Mouse (Mus musculus): ENCODE data around the gene Gabarap.

The Gabarap gene

GRCm38 (mm10) chr11:69999666-70000065 is 8.7 kb downstream of the Gabarap start:
- 76% methylated on average over 8 of the region's 8 CpGs for WGBS

- WGBS = 0% methylated on average over 48 of the region's 48 CpGs
Measured at GRCm38 (mm10) chr11:70000396-70000898, 9.5 kb downstream of the Gabarap start, which contains the start of gene Dvl2. Gene Dvl2 (plus strand): TSS chr11:70000595.

- 6% methylated on average over 8 of the region's 8 CpGs for WGBS
Measured at GRCm38 (mm10) chr11:70001159-70001558, 10.2 kb downstream of the Gabarap start.

DNA sequence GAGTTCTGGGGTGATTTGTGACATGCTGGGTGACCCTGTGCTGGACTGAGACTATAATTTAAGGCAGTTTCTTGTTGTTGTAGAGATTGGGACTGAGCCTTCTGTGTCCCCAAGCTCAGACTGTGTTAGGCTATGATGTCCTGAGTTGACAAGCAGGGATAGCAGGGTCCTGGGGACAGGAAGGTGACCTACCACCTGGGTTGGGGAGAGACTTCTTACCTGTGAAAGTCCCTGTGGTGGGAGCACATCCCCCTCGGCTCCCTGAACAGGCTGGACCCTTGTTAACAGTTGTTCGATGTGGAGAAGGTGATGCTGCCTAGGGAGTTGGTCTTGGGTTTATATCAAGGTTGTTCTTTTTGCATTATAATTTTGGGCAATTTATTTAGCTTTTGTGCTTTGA is 11.5 kb downstream of the Gabarap start:
- WGBS = 86% methylated on average over 2 of the region's 2 CpGs

GRCm38 (mm10) chr11:70005521-70005920 is 14.6 kb downstream of the Gabarap start:
- 55% methylated on average over 5 of the region's 5 CpGs for WGBS

DNA sequence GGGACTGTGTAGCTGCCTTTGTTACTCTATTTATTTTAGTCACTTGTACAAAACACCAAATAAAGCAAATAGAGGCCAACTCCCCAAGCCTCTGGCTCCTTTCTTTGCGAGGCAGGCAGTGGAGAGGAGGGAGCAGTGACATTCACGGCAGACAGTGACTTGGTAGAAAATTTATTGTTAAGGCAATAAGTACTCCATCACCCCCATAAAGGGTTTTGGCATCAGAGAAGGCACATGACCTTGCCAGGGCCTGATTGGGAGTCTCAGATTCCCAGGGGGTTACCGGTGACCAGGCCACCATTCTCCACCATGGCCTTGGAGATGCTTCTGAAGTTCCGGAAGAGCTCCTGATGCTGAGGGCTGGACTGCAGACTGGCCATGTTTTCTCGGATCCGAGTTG is 19.1 kb downstream of the Gabarap start:
- 82% methylated on average over 6 of the region's 6 CpGs for WGBS

DNA sequence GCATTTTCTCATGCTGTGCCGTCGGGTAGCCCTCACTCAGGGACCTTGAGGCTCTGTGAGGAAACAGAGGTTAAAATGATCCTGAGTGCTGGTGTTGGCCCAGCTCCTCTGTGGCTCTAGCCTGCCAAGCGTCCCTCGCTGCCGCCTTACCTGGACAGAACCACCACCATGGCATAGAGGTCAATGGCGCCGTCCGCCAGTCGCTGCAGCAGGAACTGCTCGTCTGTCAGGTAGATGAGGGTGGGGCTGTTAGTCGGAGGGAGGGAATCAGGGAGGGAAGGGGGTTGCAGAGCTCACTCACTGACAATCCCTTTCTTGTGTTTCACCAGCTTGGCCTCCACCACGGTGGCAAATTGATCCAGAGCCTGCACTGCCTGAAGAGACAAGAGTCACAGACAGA is 19.6 kb downstream of the Gabarap start:
- 84% methylated on average over 12 of the region's 12 CpGs for WGBS

GRCm38 (mm10) chr11:70010961-70011360 is 20.0 kb downstream of the Gabarap start:
- 79% methylated on average over 10 of the region's 10 CpGs for WGBS

- 65% methylated on average over 9 of the region's 9 CpGs for WGBS
Measured at GRCm38 (mm10) chr11:70012931-70013330, 22.0 kb downstream of the Gabarap start.

GRCm38 (mm10) chr11:70013408-70013807 is 22.5 kb downstream of the Gabarap start:
- WGBS = 77% methylated on average over 3 of the region's 3 CpGs

GRCm38 (mm10) chr11:70014051-70014450 is 23.1 kb downstream of the Gabarap start:
- 65% methylated on average over 5 of the region's 5 CpGs for WGBS

DNA sequence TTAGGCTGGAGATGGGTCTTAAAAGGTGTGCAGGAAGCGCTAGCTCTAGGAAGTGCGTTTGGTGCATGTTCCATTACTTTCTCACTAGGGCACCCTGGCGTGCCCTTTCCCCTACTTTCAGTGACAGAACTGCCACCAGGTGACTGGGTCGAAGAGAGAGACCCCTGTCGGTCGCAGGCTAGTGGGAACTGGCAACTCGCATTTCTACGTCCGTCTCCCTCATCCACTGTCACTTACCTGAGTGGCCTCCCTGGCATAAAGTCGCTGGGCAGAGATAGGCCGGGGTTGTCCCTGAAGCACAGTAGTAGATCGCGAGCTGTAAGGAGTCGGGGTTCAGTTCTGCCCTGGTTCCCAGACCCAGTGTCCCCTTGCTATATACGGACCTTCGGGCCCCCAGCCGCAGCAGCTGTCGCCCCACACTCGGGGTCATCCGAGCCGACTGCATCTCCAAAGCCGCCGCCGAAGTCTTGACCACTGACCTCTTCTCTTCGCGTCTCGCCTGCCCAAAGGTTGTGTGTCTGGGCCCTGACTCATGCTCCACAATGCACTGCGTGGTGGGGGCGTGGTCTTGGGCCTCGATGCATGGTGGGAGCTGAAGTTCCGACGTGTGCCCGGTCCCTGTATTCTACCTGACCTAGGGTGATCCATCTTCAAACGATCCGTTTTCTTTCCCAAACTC is 24.1 kb downstream of the Gabarap start, which contains the start of gene Acadvl:
Acadvl (minus strand) TSS at position 532 of the 679 bp plus-strand sequence.
- 2% methylated on average over 35 of the region's 35 CpGs for WGBS

GRCm38 (mm10) chr11:70015677-70016076 is 24.7 kb downstream of the Gabarap start:
- 64% methylated on average over 6 of the region's 6 CpGs for WGBS

DNA sequence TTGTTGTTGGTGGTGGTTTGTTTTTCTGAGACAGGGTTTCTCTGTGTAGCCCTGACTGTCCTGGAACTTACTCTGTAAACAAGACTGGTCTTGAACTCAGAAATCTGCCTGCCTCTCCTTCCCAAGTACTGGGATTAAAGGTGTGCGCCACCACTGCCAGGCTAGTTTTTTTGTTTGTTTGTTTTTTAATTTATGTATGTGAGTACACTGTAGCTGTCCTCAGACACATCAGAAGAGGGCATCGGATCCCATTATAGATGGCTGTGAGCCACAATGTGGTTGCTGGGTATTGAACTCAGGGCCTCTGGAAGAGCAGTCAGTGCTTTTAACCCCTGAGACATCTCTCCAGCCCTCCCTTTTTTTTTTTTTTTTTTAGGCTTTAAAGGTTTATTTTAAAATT is 25.2 kb downstream of the Gabarap start:
- WGBS = 62% methylated on average over 2 of the region's 2 CpGs

DNA sequence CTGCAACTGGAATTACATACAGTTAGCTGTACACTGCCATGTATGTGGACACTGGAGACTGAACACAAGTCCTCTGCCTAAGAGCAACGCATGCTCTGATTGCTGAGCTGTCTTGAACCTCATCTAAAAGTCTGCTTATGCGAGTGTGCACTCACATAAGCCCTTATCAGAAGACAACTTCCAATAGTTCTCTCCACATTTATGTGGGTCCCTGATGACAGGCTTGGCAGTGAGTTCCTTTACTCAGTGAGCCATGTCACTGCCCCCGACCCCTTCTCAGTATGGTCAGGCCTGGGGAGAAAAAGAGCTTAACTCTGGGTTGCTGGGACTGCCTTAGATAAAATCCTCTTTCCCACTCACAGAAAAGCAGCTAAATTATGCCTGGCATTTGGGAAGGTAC is 25.7 kb downstream of the Gabarap start, which contains the start of gene Dlg4:
Dlg4 (plus strand) TSS at position 274 of the 400 bp plus-strand sequence.
- WGBS = 79% methylated on average over 3 of the region's 3 CpGs

- 41% methylated on average over 7 of the region's 7 CpGs for WGBS
Measured at GRCm38 (mm10) chr11:70017199-70017767, 26.3 kb downstream of the Gabarap start.

DNA sequence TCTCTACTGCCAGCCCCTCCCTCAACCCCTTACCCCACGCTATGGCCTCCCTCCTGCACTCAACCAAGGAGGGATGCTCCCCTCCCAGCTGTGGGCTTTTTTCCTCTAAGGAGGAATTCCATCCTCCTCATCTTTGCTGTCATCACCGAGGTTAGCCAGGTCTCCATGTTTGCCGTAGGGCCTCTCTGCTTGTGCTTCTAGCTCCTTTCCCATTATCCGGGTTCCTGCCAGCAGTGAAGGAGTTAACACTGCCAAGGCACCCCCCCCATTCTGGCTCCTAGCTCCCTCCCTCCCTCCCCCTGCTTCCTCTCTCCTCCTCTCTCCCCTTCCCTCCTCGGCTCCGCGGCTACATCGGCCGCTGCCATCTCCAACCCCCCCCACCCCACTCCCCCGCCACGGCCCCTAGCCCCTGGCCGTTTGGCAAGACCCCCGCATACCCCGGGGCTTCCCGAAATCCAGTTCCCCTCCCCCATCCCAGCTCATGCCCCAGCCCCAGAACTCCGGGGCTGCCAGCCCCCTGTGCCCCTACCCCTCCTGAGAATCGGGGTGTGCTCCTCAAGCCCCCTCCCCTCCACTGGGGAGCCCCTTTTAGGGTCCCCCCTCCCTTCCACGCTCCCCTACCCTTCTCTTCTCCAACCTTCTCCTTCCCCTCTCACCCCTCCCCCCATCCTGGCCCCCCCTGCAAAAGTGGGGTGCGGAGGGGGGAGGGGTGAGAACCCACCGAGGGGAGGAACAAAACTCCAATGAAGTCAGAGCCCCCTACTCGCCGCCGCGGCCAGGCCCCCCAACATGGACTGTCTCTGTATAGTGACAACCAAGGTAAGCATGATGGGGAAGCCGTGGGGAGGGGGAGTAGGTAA is 27.4 kb downstream of the Gabarap start:
- 2% methylated on average over 25 of the region's 25 CpGs for WGBS

GRCm38 (mm10) chr11:70019495-70020021 is 28.6 kb downstream of the Gabarap start:
- 9% methylated on average over 2 of the region's 2 CpGs for WGBS

DNA sequence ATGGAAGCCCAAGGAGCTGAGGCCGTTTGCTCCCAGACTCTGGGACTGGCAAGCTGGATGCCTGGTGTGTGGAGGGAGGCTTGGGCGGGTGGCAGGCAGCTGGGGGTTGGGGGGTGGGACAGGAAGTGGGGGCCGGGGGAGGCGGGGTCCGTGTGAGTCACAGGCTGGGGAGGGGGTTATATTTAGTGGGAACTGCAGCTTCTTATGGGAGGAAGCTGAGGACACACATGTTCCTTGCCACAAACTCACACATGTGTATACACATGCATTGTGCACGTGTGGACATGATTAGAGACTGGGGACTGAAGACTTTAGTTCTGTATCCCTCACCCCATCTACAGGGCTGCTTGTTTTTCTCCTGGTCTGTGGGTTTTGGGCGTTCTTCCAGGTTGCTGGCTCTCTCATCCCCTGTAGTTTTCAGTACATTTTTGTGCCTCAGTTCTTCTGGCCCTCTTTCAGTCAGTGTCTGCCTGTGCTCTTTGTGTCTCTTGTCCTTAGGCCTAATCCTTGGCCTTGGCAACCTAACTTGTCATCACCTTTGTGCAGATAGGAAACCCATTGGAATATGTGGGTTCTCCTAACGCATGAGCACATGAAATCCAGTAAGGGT is 29.2 kb downstream of the Gabarap start:
- 7% methylated on average over 8 of the region's 8 CpGs for WGBS

DNA sequence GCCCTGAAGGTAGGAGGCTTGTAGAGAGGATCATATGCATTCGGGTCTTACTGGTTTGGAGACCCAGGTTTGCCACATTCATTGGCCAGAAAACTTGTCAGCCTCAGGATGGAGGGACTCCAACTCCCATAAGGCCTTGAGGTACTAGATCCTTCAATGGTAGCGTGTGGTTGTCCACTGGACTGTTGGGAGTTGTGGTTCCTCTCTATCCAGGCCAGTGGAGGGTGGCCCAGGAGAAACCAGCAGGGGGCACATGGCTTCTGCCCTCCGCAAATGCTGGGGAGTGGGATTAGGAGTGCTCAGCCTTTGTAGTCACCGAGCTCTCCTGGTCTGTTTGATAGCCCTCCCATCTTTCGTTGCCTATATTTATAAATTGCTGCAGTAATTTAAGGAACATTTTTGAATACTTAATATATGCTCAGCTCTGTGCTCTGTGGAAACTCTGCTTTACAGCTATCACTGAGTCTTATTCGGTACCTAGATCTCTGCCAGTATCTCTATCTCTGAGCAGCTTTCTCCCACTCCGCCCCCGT is 29.9 kb downstream of the Gabarap start:
- WGBS = under 1% methylated on average over 8 of the region's 8 CpGs
